Mouse (Mus musculus): ENCODE measurements around the gene Trub2.
"Not testable (repeated sequence)": the region's sequence is repeated elsewhere in the genome, so short reads cannot be mapped to it uniquely, and the experiment has no call there.

Trub2 gene

GRCm38 (mm10) chr2:29781256-29781655 is 7.0 kb downstream of the Trub2 start:
- not testable (repeated sequence) for DNase-seq (ENCODE audit: low read depth in 2 of 2, low spot score in 2 of 2)

DNA sequence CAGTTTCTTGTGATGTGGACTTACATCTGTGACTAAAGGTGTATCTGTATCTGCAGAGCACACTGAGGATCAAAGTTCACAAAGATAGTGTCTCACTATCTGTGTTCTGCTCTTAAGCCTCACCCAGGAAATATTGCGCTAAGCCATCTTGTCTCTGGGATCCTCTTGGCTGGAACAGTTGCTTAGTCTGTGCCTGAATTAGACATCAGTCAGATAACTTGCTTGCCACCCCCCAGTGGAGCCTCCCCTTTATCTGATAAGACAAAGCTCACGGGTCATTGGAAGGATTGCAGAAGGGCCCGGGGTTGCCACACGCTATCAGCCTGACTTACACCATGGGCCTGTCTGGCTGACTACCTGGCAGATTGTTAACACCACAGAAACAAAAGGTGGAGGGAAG is 15.0 kb downstream of the Trub2 start:
- DNase-seq (ENCODE audit: low read depth in 2 of 2, low spot score in 2 of 2) = no peak

DNA sequence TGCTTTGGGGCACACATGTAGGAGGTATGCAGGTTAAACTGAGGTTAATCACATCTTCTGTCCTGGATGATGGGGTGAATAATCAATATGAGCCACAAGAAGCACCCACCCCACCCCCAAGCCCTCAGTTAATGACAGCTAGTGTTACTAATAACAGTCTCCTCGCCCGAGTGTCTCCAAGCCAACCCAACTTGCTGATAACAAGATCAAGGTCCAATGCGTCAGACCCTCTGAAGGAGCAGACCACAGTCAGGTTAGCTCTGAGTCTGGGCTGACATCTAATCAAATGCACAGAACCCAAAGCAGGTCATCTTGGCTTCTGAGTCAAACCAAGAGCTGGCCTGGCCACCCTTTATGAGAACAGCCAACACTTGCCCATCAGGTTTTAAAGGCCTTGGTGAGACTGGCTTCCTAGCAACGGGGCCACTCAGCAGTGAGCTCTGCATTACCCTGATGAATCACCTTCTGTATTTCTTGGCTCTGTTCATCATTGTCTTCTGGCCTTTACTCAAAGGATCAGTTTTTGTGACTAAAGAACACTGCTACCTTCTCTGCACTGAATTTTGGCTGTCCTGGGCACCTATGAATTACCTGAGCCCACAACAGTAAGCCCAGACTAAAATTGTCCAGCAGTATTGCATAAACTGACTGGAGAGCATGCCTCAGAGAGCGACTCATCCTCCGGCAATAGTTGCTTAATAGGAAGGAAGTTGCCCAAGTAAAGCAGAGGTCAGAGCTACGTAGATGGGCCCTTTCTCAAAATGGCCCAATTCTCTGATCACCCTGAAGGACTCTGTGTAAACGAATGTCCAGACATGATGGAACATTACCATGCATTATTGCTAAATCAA is 16.5 kb downstream of the Trub2 start:
- no peak for DNase-seq (ENCODE audit: low read depth in 2 of 2, low spot score in 2 of 2)

DNA sequence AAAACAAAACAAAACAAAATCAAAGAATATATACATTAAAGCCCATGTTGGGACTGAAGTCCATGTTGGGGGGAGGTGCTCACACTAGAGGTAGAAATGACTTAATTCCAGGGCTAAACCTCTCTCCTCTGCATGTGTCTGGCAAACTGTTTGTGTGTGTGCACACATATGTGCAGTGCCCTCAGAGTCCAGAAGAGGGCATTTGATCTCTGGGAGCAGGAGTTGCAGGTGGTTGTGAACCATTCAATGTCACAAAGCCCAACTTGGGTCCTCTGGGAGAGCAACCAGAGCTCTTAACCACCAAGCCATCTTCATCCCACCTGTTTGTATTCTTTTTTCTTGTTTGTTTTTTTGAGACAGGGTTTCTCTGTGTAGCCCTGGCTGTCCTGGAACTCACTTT is 18.1 kb downstream of the Trub2 start:
- DNase-seq (ENCODE audit: low read depth in 2 of 2, low spot score in 2 of 2) = no peak

- DNase-seq (ENCODE audit: low read depth in 2 of 2, low spot score in 2 of 2) = no peak
Observed at GRCm38 (mm10) chr2:29768901-29769300, 19.4 kb downstream of the Trub2 start.

- DNase-seq (ENCODE audit: low read depth in 2 of 2, low spot score in 2 of 2) = no peak
Observed at GRCm38 (mm10) chr2:29767976-29768709, 20.2 kb downstream of the Trub2 start.

- DNase-seq (ENCODE audit: low read depth in 2 of 2, low spot score in 2 of 2) = peak; percentile 47 to 56
Observed at GRCm38 (mm10) chr2:29764831-29765230, 23.5 kb downstream of the Trub2 start.

DNA sequence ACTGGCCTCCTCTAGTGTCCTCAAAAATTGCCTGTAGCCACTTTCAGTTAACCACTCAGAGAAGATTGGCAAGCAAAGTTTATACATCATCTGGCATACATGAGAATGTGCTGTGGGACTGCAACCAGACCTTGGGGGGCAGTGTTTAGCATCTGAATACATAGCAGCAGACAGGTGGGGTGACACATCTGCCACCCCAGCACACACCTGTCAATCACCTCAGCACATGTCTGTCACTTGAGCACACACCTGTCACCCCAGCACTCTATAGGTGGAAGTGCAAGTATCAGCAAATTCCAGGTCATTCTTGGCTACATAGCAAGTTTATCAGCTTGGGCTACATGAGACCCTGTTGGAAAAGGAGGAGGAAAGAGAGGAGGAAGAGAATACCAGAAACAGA is 32.6 kb downstream of the Trub2 start:
- no peak for DNase-seq (ENCODE audit: low read depth in 2 of 2, low spot score in 2 of 2)

- no peak for DNase-seq (ENCODE audit: low read depth in 2 of 2, low spot score in 2 of 2)
Observed at GRCm38 (mm10) chr2:29752397-29752796, 35.9 kb downstream of the Trub2 start.

DNA sequence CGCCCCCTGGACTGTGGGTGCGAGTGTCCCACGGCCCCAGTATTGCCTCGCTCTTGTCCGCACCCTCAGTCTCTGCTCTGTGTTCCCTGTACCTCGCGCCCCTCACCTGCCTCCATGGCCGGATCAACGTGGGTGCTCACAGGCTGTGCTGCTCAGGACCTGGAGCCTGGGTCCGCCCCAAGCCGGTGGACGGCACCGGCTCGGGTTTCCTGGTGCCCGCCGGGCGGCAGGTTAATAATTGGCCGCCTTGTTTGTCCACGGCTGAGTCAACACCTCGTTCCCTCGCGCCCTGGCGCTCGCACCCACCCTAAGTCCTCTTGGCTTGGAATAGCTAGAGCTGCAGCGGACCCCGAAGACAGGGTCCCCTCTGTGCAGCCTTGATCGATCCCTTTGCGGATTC is 36.8 kb downstream of the Trub2 start, which contains the start of gene Gm13420:
TSS of gene Gm13420 (minus strand) at position 189 of the 400 bp plus-strand sequence.
- no peak for DNase-seq (ENCODE audit: low read depth in 2 of 2, low spot score in 2 of 2)

GRCm38 (mm10) chr2:29748499-29748898 is 39.8 kb downstream of the Trub2 start:
- DNase-seq (ENCODE audit: low read depth in 2 of 2, low spot score in 2 of 2) = no peak

GRCm38 (mm10) chr2:29747852-29748251 is 40.5 kb downstream of the Trub2 start:
- no peak for DNase-seq (ENCODE audit: low read depth in 2 of 2, low spot score in 2 of 2)

DNA sequence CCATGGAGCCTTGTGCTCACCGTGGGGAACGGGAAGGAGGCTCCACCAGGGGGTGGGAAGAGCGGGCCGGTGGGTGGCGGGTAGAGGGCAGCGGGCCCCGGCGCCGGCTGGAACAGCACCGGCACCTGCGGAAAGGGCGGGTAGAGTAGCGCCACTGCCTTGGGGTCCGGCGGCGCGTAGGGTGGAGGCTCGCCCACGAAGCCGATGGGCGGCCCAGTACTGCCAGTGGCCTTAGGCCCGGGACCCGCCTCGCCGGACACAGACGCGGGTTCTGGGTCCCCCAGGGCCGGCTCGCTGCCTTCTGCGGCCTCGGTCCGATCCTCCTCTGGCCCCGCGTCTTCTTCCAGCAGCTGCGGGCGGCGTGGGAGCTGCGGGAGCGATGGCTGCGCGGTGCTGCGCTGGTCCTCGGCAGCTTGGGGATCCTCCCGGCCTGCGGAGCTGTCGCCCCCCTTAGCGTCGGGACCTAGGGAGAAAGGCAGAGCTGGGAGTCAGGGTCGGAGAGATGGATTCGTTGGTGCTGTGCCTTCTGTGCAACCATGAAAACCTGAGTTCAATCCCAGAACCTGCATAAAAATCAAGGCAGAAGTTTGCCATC is 41.0 kb downstream of the Trub2 start:
- no peak for DNase-seq (ENCODE audit: low read depth in 2 of 2, low spot score in 2 of 2)

DNA sequence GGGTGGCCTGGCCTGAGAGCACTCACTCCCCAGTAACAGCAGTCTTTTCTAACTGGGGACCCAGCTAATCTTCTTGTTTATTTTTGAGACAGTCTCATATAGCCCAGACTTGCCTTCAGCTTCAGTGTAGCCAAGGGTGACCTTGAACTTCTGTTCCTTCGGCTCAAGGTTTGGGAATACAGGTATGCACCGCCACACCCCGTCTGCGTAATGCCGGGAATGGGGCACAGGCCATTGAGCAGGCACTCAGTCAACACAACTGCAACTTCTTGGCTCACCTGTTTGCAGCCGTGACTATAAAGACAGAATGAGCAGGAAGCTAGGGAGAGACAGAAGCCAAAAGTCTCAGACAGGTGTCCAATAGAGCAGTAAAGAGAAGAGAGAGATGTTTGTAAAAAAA is 44.0 kb downstream of the Trub2 start:
- DNase-seq (ENCODE audit: low read depth in 2 of 2, low spot score in 2 of 2) = no peak

- DNase-seq (ENCODE audit: low read depth in 2 of 2, low spot score in 2 of 2) = no peak
Observed at GRCm38 (mm10) chr2:29741207-29741606, 47.1 kb downstream of the Trub2 start.

GRCm38 (mm10) chr2:29739368-29739767 is 48.9 kb downstream of the Trub2 start:
- no peak for DNase-seq (ENCODE audit: low read depth in 2 of 2, low spot score in 2 of 2)

- no peak for DNase-seq (ENCODE audit: low read depth in 2 of 2, low spot score in 2 of 2)
Observed at GRCm38 (mm10) chr2:29738799-29739198, 49.5 kb downstream of the Trub2 start.

DNA sequence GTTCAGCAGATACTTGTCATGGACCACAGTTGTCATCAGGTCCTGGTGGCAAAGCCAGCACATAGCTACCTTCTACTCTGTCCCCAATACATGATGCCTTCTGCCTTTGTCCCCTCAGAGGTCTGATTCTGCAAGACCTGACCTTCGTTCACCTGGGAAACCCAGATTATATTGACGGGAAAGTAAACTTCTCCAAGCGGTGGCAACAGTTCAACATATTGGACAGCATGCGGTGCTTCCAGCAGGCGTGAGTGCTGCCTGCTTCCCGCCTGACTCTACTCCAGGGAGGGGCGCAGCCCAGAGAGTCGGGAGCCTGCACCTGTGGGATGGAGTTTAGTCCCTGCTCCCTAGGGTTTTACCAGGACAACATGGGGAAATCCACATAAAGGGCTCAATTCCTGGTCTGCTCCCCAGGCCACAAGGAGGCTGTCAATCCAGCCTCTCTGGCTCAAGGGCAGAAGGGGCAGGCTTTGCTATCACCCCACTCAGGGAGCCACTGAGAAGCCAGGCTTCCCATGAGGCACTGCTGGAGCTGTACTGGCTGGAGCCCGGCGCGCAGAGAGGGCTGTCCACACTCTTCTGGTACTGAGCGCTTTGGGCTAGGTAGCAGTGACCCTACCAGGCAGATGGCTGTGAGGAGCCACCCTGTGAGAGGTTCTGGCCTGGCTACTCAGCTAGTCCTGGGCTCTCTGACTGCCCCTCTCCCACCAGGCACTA is 50.9 kb downstream of the Trub2 start:
- DNase-seq (ENCODE audit: low read depth in 2 of 2, low spot score in 2 of 2) = no peak

GRCm38 (mm10) chr2:29735708-29736107 is 52.6 kb downstream of the Trub2 start:
- DNase-seq (ENCODE audit: low read depth in 2 of 2, low spot score in 2 of 2) = no peak

GRCm38 (mm10) chr2:29733348-29733747 is 55.0 kb downstream of the Trub2 start:
- no peak for DNase-seq (ENCODE audit: low read depth in 2 of 2, low spot score in 2 of 2)

- no peak for DNase-seq (ENCODE audit: low read depth in 2 of 2, low spot score in 2 of 2)
Observed at GRCm38 (mm10) chr2:29732559-29732958, 55.7 kb downstream of the Trub2 start.

Measured in CD8-positive naive resting alpha-beta T cell, adult 2 months (primary cell).